Mouse (Mus musculus): ENCODE results near the gene Kmt2a. TPM values are rescaled to one million over a fixed set of nuclear protein-coding genes. Genes with fewer than 3 reads are reported as not detected.

The Kmt2a gene
- polyA plus RNA-seq, 1 experiment from 2014 or later, result 23.2 TPM

GRCm38 (mm10) chr9:44878776-44879500 is 2.2 kb downstream of the Kmt2a start:
- Histone ChIP-seq H3K9ac (peak overlapping the region; percentile 99), H3K4me1 (replicated peaks) (peaks cover 66% of the 10 kb centered on the region), H3K9me3 (no peaks in the 10 kb centered on the region), H3K4me3 (peak overlapping the region; percentile 92), H3K27ac (replicated peaks) (peak overlapping the region; percentile 100), H3K36me3 (no peaks in the 10 kb centered on the region), H3K27me3 (no peaks in the 10 kb centered on the region), H3K4me2 (peak overlapping the region; percentile 92)
- WGBS, result 14% methylated on average over 9 of the region's 9 CpGs
- no peak for ATAC-seq (ENCODE audit: low FRiP score, low read depth)

DNA sequence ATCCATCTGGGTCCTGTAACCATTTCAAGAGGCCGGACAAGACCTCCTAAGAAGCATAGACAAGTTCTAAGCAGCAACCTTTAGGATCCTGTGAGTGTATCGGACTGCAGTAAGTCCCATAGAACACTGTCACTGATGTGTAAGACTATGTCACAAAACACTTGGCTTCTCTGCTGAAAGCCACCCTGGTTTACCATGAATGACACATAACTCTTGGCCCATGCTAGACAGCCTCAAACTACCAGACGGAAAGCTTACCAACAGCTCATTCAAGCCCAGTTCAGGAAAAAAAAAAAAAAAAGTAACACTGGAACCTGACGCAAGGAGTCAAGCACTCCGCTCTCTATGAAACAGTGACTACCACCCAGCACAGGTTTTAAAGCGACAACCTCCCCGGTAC is 3.4 kb downstream of the Kmt2a start:
- H3K9me3 ChIP-seq, result no peaks in the 10 kb centered on the region
- 0 out of 2 replicates have a peak overlapping the region, but pooled peaks have one; percentile 92 for H3K4me3 ChIP-seq
- H3K27ac ChIP-seq (replicated peaks), result no peak overlapping the region
- peaks cover 73% of the 10 kb centered on the region for H3K4me1 ChIP-seq (replicated peaks)
- no peaks in the 10 kb centered on the region for H3K36me3 ChIP-seq
- H3K27me3 ChIP-seq, result no peaks in the 10 kb centered on the region
- peak overlapping the region; percentile 92 for H3K4me2 ChIP-seq
- no peak overlapping the region for H3K9ac ChIP-seq
- ATAC-seq (ENCODE audit: low FRiP score, low read depth), result no peak
- WGBS, result 84% methylated on average over 7 of the region's 7 CpGs

DNA sequence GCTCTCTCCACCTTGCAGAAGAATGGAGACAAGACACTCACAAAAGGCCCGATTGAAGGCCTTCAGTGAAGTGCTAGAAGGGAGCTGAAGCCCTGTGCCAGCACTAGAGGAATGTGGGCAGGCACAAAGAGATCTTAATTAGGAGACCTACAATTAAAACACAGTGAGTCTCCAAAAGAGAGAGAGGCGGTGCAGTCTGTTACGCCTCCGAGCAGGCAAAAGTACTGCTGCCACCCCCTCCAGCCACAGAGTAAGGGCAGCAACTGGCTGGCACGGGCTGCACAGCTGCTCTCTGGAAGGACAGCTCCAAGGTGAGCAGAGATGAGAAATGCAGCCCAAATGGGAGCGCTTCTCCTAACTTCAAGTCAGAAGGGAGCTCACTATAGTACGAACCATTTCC is 5.6 kb downstream of the Kmt2a start:
- 0 out of 2 replicates have a peak overlapping the region, but pooled peaks have one; percentile 23 for H3K27ac ChIP-seq (replicated peaks)
- no peak overlapping the region for H3K4me3 ChIP-seq
- no peak for ATAC-seq (ENCODE audit: low FRiP score, low read depth)
- WGBS, result 45% methylated on average over 7 of the region's 7 CpGs
- H3K4me1 ChIP-seq (replicated peaks), result peaks cover 77% of the 10 kb centered on the region
- no peak overlapping the region for H3K9ac ChIP-seq
- H3K4me2 ChIP-seq, result peak overlapping the region; percentile 26
- H3K36me3 ChIP-seq, result no peaks in the 10 kb centered on the region
- no peaks in the 10 kb centered on the region for H3K27me3 ChIP-seq
- no peaks in the 10 kb centered on the region for H3K9me3 ChIP-seq

DNA sequence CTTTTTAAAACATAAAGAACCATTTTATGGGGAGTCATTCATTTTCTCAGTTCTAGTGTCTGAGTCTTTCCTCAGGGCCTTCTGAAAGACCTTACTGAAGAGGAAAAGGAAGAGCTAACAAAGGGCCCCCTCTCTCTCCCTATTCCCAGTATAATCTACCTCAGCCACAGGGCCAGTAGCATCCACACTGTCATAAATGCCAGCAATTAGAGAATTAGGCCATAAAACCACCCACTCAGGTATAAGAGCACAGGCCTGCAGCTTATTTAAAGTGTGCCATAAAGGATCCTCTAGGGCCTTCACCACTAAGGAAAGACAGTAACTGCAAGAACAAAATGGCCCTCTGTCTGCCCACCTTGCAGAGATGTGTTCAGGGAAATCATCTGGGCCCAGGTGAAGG is 6.9 kb downstream of the Kmt2a start:
- no peak overlapping the region for H3K4me3 ChIP-seq
- H3K27ac ChIP-seq (replicated peaks), result no peak overlapping the region
- H3K4me2 ChIP-seq, result no peak overlapping the region
- no peaks in the 10 kb centered on the region for H3K9me3 ChIP-seq
- H3K4me1 ChIP-seq (replicated peaks), result peaks cover 74% of the 10 kb centered on the region
- no peaks in the 10 kb centered on the region for H3K27me3 ChIP-seq
- H3K9ac ChIP-seq, result peak overlapping the region; percentile 11; the same call in 1 of the 2 replicates
- no peaks in the 10 kb centered on the region for H3K36me3 ChIP-seq
- ATAC-seq (ENCODE audit: low FRiP score, low read depth), result no peak

- 77% methylated on average over 5 of the region's 5 CpGs for WGBS
- no peak overlapping the region for H3K9ac ChIP-seq
- H3K4me1 ChIP-seq (replicated peaks), result peaks cover 69% of the 10 kb centered on the region
- no peaks in the 10 kb centered on the region for H3K27me3 ChIP-seq
- no peak overlapping the region for H3K4me2 ChIP-seq
- H3K36me3 ChIP-seq, result no peaks in the 10 kb centered on the region
- ATAC-seq (ENCODE audit: low FRiP score, low read depth), result no peak
- H3K9me3 ChIP-seq, result no peaks in the 10 kb centered on the region
- no peak overlapping the region for H3K4me3 ChIP-seq
- H3K27ac ChIP-seq (replicated peaks), result no peak overlapping the region
These were observed 7.4 kb downstream of the Kmt2a start for GRCm38 (mm10) chr9:44873665-44874064.

- Histone ChIP-seq H3K27ac (replicated peaks) (no peak overlapping the region), H3K4me2 (no peak overlapping the region), H3K36me3 (peaks cover 9% of the 10 kb centered on the region), H3K4me1 (replicated peaks) (peaks cover 45% of the 10 kb centered on the region), H3K4me3 (no peak overlapping the region), H3K27me3 (no peaks in the 10 kb centered on the region), H3K9ac (no peak overlapping the region), H3K9me3 (no peaks in the 10 kb centered on the region)
- 83% methylated on average over 13 of the region's 13 CpGs for WGBS
- ATAC-seq (ENCODE audit: low FRiP score, low read depth), result no peak
These were observed 12.6 kb downstream of the Kmt2a start for GRCm38 (mm10) chr9:44868336-44869094.

- WGBS, result 93% methylated on average over 3 of the region's 3 CpGs
- Histone ChIP-seq H3K4me3 (no peak overlapping the region), H3K4me2 (no peak overlapping the region), H3K9ac (no peak overlapping the region), H3K4me1 (replicated peaks) (peaks cover 36% of the 10 kb centered on the region), H3K9me3 (no peaks in the 10 kb centered on the region), H3K36me3 (peaks cover 9% of the 10 kb centered on the region), H3K27me3 (no peaks in the 10 kb centered on the region), H3K27ac (replicated peaks) (no peak overlapping the region)
- ATAC-seq (ENCODE audit: low FRiP score, low read depth), result no peak
These were observed 13.4 kb downstream of the Kmt2a start for GRCm38 (mm10) chr9:44867664-44868063.

DNA sequence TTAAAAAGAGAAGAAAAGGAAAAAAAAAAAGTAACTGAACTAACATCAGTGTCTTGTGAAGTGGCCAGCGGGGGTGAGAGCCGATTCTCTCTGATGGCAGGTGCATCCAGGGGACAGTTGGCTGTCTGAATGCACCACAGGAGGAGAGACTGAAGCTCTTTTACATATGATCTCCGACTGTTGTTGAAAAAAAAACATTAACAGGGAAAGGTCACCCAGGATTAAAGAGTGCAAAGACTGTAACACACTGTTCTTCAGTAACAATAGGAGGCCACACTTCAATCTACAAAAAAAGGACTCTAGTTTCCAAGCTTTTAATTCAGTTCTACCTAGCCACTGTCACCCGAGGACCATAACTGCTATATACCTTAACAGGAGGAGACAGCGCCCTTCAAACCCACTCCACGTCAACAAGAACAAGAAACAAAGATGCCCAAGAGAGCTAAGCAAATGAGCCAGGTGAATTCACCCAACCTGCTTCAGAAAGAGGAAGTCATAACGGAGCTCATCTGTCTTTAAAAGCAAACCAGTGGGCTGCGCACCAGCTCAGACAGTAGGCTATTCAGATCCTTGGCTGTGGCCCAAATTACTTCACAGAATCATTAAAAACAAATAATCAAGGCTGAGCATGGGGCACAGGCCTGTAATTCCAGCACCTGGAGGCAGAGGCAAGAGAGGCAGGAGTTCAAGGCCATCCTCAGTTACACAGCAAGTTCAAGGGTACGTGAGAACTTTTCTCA is 14.4 kb downstream of the Kmt2a start:
- no peak overlapping the region for H3K9ac ChIP-seq
- ATAC-seq (ENCODE audit: low FRiP score, low read depth), result no peak
- WGBS, result 42% methylated on average over 9 of the region's 9 CpGs
- H3K4me2 ChIP-seq, result no peak overlapping the region
- no peak overlapping the region for H3K27ac ChIP-seq (replicated peaks)
- H3K36me3 ChIP-seq, result peaks cover 9% of the 10 kb centered on the region
- H3K27me3 ChIP-seq, result no peaks in the 10 kb centered on the region
- H3K4me3 ChIP-seq, result no peak overlapping the region
- no peaks in the 10 kb centered on the region for H3K9me3 ChIP-seq
- H3K4me1 ChIP-seq (replicated peaks), result peaks cover 33% of the 10 kb centered on the region

DNA sequence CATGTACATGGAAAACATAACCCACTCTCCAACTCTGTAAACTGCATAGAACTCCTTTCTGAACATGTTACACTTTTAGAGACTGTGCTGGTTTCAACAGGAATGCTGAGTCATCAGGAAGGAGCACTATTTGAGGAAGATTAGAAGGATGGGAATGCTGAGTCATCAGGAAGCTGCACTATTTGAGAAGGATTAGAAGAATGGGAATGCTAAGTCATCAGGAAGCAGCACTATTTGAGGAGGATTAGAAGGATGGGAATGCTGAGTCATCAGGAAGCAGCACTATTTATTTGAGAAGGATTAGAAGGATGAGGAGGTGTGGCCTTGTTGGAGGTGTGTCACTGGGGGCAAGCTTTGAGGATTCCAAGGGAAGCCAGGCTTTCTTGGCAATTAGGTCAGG is 20.0 kb downstream of the Kmt2a start:
- H3K4me2 ChIP-seq, result no peak overlapping the region
- no peaks in the 10 kb centered on the region for H3K9me3 ChIP-seq
- no peak overlapping the region for H3K27ac ChIP-seq (replicated peaks)
- H3K27me3 ChIP-seq, result no peaks in the 10 kb centered on the region
- H3K36me3 ChIP-seq, result peaks cover 15% of the 10 kb centered on the region
- H3K4me1 ChIP-seq (replicated peaks), result peaks cover 5% of the 10 kb centered on the region
- ATAC-seq (ENCODE audit: low FRiP score, low read depth), result no peak
- no peak overlapping the region for H3K9ac ChIP-seq
- H3K4me3 ChIP-seq, result no peak overlapping the region

DNA sequence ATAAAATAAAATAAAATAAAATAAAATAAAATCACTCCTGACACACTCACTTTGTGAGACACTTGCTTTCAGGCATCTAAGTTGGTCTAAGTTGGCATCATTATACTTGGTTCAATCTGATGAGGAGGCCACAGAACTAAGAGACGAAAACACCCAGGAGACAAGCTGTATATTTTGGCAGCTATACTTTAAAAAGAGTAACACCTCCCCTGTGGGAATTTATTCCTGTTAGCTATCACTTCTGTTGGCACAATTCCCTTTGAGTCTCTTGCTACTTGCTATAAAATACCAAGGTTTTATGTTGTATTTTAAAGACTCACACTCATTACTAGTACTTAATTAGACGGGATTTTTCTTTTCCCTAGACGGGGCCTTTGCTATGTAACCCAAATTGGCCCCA is 22.4 kb downstream of the Kmt2a start:
- H3K4me1 ChIP-seq (replicated peaks), result 0 out of 2 replicates have a peak, but pooled peaks cover 9% of the 10 kb centered on the region
- no peak overlapping the region for H3K9ac ChIP-seq
- no peak for ATAC-seq (ENCODE audit: low FRiP score, low read depth)
- no peak overlapping the region for H3K4me2 ChIP-seq
- no peaks in the 10 kb centered on the region for H3K27me3 ChIP-seq
- WGBS, result 88% methylated on average over 3 of the region's 3 CpGs
- no peaks in the 10 kb centered on the region for H3K9me3 ChIP-seq
- H3K4me3 ChIP-seq, result no peak overlapping the region
- 0 out of 2 replicates have a peak, but pooled peaks cover 6% of the 10 kb centered on the region for H3K36me3 ChIP-seq
- no peak overlapping the region for H3K27ac ChIP-seq (replicated peaks)

- 0 out of 2 replicates have a peak, but pooled peaks cover 9% of the 10 kb centered on the region for H3K4me1 ChIP-seq (replicated peaks)
- 87% methylated on average over 17 of the region's 17 CpGs for WGBS
- no peak overlapping the region for H3K9ac ChIP-seq
- ATAC-seq (ENCODE audit: low FRiP score, low read depth), result no peak
- H3K9me3 ChIP-seq, result no peaks in the 10 kb centered on the region
- H3K27ac ChIP-seq (replicated peaks), result no peak overlapping the region
- H3K4me3 ChIP-seq, result no peak overlapping the region
- no peaks in the 10 kb centered on the region for H3K27me3 ChIP-seq
- 0 out of 2 replicates have a peak, but pooled peaks cover 6% of the 10 kb centered on the region for H3K36me3 ChIP-seq
- no peak overlapping the region for H3K4me2 ChIP-seq
These were observed 23.6 kb downstream of the Kmt2a start for GRCm38 (mm10) chr9:44857405-44857992.

All from hindbrain, embryonic 15.5 days (tissue).